Mouse (Mus musculus) lung, embryonic 14.5 days (tissue): ENCODE data around the gene Thbs4. TPM values are rescaled to one million over a fixed set of nuclear protein-coding genes. Genes with fewer than 3 reads are reported as not detected.

Source experiments
- ATAC-seq: fragments of 200-750 bp; cut with Nextera tagmentation; 2 replicates; pipeline ENCODE4 v1.8.0; 2017; ENCODE audit warnings: mild to moderate bottlenecking, moderate TSS enrichment, moderate library complexity; ENCODE audit not compliant: insufficient read depth
- DNase-seq: peaks from one replicate; pipeline ENCODE4 v3.0.0-alpha.2; 2015
- H3K27ac ChIP-seq: fragments of 300-500 bp; sonication (generic); 2 replicates; pipeline ENCODE4 v1.5.1; 2014; ENCODE audit warnings: low read depth, mild to moderate bottlenecking, moderate library complexity
- H3K27me3 ChIP-seq: fragments of 300-500 bp; sonication (generic); 2 replicates; pipeline ENCODE4 v1.6.1; 2014; ENCODE audit warnings: low read length, control low read depth; ENCODE audit not compliant: insufficient read depth
- H3K36me3 ChIP-seq: fragments of 300-500 bp; sonication (generic); 2 replicates; pipeline ENCODE4 v1.6.1; 2014; ENCODE audit warnings: control low read depth; ENCODE audit not compliant: insufficient read depth
- H3K4me1 ChIP-seq: fragments of 300-500 bp; sonication (generic); 2 replicates; pipeline ENCODE4 v1.6.1; 2014; ENCODE audit warnings: antibody characterized with exemption, control low read depth; ENCODE audit not compliant: insufficient read depth
- H3K4me2 ChIP-seq: fragments of 300-500 bp; sonication (generic); 2 replicates; pipeline ENCODE4 v1.6.1; 2014; ENCODE audit warnings: mild to moderate bottlenecking
- H3K4me3 ChIP-seq: fragments of 300-500 bp; sonication (generic); 2 replicates; pipeline ENCODE4 v1.5.1; 2014; ENCODE audit warnings: low read depth, low read length
- H3K9ac ChIP-seq: fragments of 300-500 bp; sonication (generic); 2 replicates; pipeline ENCODE4 v1.6.1; 2014
- H3K9me3 ChIP-seq: fragments of 300-500 bp; sonication (generic); 2 replicates; pipeline ENCODE4 v1.6.1; 2016; ENCODE audit warnings: low read depth, low read length, control low read depth
- CTCF ChIP-seq: IDR thresholded peaks from 2 replicates; pipeline ENCODE4 v1.5.1; 2016; ENCODE audit warnings: antibody characterized with exemption, low read depth
- WGBS: fragments of 180-500 bp; shearing (Covaris S2); extraction: QIAGEN DNeasy Blood & Tissue Kit; methylation state at CpG from one replicate; pipeline ENCODE4 v1.1.7; 2014; 5-methylcytosine and 5-hydroxymethylcytosine counted together
- polyA plus RNA-seq: library from polyadenylated mRNA; unstranded; fragments of >200 nt; fragmentation: Nextera tagmentation; extraction: Ambion mirVana; gene quantifications from 2 replicates; pipeline ENCODE4 v1.2.1, GENCODE M21; 2014

The Thbs4 gene
- polyA plus RNA-seq, 1 experiment from 2014 or later: 1.1 TPM

GRCm38 (mm10) chr13:92806785-92807184 is 12.2 kb upstream of the Thbs4 start:
- ATAC-seq: no peak
- no peak overlapping the region for H3K4me3 ChIP-seq

GRCm38 (mm10) chr13:92799306-92799925 is 4.8 kb upstream of the Thbs4 start:
- no peak for DNase-seq
- H3K9me3 ChIP-seq: no peaks in the 10 kb centered on the region
- 0 out of 2 replicates have a peak, but pooled peaks cover 3% of the 10 kb centered on the region for H3K4me1 ChIP-seq
- no peak overlapping the region for H3K9ac ChIP-seq
- H3K27me3 ChIP-seq: peaks cover 9% of the 10 kb centered on the region
- no peak overlapping the region for H3K4me3 ChIP-seq
- H3K4me2 ChIP-seq: no peak overlapping the region
- no peak for ATAC-seq
- H3K27ac ChIP-seq: no peak overlapping the region
- no peak for TF ChIP-seq CTCF
- 47% methylated on average over 7 of the region's 7 CpGs for WGBS
- H3K36me3 ChIP-seq: no peaks in the 10 kb centered on the region

More at GRCm38 (mm10) chr13:92806785-92807184, 12.2 kb upstream of the Thbs4 start:
- no peaks in the 10 kb centered on the region for H3K36me3 ChIP-seq
- DNase-seq: no peak
- no peak overlapping the region for H3K4me2 ChIP-seq
- no peak for TF ChIP-seq CTCF
- no peak overlapping the region for H3K9ac ChIP-seq
- H3K27me3 ChIP-seq: no peaks in the 10 kb centered on the region
- H3K27ac ChIP-seq: no peak overlapping the region
- H3K9me3 ChIP-seq: no peaks in the 10 kb centered on the region
- H3K4me1 ChIP-seq: no peaks in the 10 kb centered on the region

- Histone ChIP-seq H3K9ac (no peak overlapping the region), H3K27me3 (peaks cover 15% of the 10 kb centered on the region), H3K4me1 (0 out of 2 replicates have a peak, but pooled peaks cover 5% of the 10 kb centered on the region), H3K9me3 (no peaks in the 10 kb centered on the region), H3K4me3 (no peak overlapping the region), H3K27ac (no peak overlapping the region), H3K4me2 (no peak overlapping the region), H3K36me3 (no peaks in the 10 kb centered on the region)
- no peak for DNase-seq
- ATAC-seq: no peak
- no peak for TF ChIP-seq CTCF
- WGBS: 52% methylated on average over 2 of the region's 2 CpGs
Observed at GRCm38 (mm10) chr13:92798830-92799229, 4.2 kb upstream of the Thbs4 start.

- no peak for TF ChIP-seq CTCF
- peaks cover 25% of the 10 kb centered on the region for H3K27me3 ChIP-seq
- H3K9me3 ChIP-seq: no peaks in the 10 kb centered on the region
- no peak overlapping the region for H3K9ac ChIP-seq
- DNase-seq (no peak), ATAC-seq (no peak)
- H3K36me3 ChIP-seq: no peaks in the 10 kb centered on the region
- no peak overlapping the region for H3K4me2 ChIP-seq
- no peak overlapping the region for H3K4me3 ChIP-seq
- H3K4me1 ChIP-seq: 0 out of 2 replicates have a peak, but pooled peaks cover 5% of the 10 kb centered on the region
- WGBS: 74% methylated on average over 8 of the region's 8 CpGs
- no peak overlapping the region for H3K27ac ChIP-seq
Observed at GRCm38 (mm10) chr13:92793636-92794035, 982 bp downstream of the Thbs4 start.

GRCm38 (mm10) chr13:92791474-92791873 is 3.1 kb downstream of the Thbs4 start:
- no peak for TF ChIP-seq CTCF
- DNase-seq (no peak), ATAC-seq (no peak)
- Histone ChIP-seq H3K4me1 (0 out of 2 replicates have a peak, but pooled peaks cover 5% of the 10 kb centered on the region), H3K9me3 (no peaks in the 10 kb centered on the region), H3K27ac (no peak overlapping the region), H3K27me3 (peaks cover 25% of the 10 kb centered on the region), H3K4me3 (no peak overlapping the region), H3K36me3 (no peaks in the 10 kb centered on the region), H3K4me2 (no peak overlapping the region), H3K9ac (no peak overlapping the region)
- WGBS: 61% methylated on average over 7 of the region's 7 CpGs

- Histone ChIP-seq H3K27ac (no peak overlapping the region), H3K4me1 (peaks cover 3% of the 10 kb centered on the region; the same call in 1 of the 2 replicates), H3K27me3 (no peaks in the 10 kb centered on the region), H3K9ac (no peak overlapping the region), H3K4me2 (no peak overlapping the region), H3K4me3 (no peak overlapping the region), H3K36me3 (no peaks in the 10 kb centered on the region), H3K9me3 (no peaks in the 10 kb centered on the region)
- DNase-seq (no peak), ATAC-seq (no peak)
- WGBS: 86% methylated on average over 3 of the region's 3 CpGs
- TF ChIP-seq CTCF: no peak
Observed at GRCm38 (mm10) chr13:92784311-92784710, 10.3 kb downstream of the Thbs4 start.

GRCm38 (mm10) chr13:92783551-92783950 is 11.1 kb downstream of the Thbs4 start:
- ATAC-seq (no peak), DNase-seq (no peak)
- no peak overlapping the region for H3K27ac ChIP-seq
- peaks cover 3% of the 10 kb centered on the region; the same call in 1 of the 2 replicates for H3K4me1 ChIP-seq
- no peak overlapping the region for H3K9ac ChIP-seq
- no peaks in the 10 kb centered on the region for H3K9me3 ChIP-seq
- H3K4me3 ChIP-seq: no peak overlapping the region
- no peak for TF ChIP-seq CTCF
- H3K36me3 ChIP-seq: no peaks in the 10 kb centered on the region
- 78% methylated on average over 4 of the region's 4 CpGs for WGBS
- no peaks in the 10 kb centered on the region for H3K27me3 ChIP-seq
- H3K4me2 ChIP-seq: no peak overlapping the region
